Mouse (Mus musculus) v-Abl transformed pro-B cells (cell line): ENCODE results near the gene Rela.

Experiments used
- in situ Hi-C, 2 experiments: fragments of 400-800 bp; cut with MboI; formaldehyde crosslinking; loops; one replicate each; pipeline ENCODE4 v1.15.1; 2025; ENCODE audit not compliant: unreplicated experiment in 2 of 2

The Rela gene

DNA sequence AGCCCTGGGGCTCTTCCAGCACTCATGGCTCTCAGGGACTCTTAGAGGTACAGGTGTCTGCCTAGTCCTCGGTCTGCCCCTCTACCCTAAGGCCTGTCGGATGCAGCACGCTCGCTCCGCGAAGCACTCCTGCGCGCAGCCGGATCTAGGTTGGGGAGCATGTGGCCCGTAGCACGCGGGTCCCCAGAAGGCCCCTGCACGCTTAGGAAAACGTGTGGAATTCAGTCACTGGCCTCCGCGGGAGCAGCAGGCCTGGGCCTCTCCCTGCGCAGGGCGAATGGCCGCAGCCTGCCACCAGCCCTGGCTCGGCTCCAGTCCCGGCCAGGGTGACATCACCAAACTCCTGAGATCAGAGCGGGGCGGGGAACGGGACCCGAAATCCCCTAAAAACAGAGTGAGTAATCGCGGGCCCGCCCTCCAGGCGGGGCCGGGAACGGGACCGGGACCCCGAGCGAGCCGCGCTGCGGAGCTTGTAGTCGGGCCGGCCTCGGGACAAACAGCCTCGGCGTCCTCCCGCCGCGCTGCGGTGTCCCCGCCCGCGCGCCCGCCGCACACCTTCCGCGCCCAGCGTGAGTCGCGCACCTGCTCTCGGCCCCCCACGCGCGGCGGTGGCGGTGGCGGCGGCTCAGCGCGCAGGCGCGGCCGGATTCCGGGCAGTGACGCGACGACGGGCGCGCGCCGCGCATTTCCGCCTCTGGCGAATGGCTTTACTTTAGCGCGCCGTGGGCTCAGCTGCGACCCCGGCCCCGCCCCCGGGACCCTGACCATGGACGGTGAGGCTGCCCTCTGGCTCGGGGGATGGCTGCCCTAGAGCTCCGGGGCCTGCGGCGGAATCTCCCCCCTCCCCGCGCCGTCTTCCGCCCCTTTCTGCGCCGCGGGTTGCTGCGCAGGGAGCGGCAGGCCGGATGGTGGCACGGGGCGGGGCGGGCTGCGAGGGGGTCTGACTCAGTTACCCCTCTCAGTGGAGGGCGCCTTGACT, at the start of gene Rela:
Rela (plus strand) TSS at position 415 of the 979 bp plus-strand sequence.
- in situ Hi-C loops = no loop called here

DNA sequence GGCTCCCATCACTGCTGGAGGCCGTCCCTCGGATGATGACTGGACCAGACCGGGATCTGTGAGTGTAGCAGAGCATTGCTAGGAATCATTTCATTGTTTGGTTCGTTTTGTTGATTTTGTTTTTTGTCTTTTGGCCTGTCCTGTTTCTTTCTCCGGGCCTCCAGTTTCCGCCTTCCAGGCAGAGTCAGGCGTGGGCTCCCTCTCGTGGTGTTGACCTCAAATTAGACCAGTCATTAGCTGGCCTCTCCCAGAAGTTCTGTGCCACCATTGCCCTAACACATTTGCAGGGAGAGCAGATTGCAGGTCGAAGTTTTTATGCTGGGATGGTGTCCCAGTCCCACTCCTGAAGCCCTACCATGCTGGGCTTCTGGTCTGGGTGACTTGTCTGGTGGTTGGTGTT, 48.1 kb upstream of the Rela start:
- in situ Hi-C loops = no loop called here

DNA sequence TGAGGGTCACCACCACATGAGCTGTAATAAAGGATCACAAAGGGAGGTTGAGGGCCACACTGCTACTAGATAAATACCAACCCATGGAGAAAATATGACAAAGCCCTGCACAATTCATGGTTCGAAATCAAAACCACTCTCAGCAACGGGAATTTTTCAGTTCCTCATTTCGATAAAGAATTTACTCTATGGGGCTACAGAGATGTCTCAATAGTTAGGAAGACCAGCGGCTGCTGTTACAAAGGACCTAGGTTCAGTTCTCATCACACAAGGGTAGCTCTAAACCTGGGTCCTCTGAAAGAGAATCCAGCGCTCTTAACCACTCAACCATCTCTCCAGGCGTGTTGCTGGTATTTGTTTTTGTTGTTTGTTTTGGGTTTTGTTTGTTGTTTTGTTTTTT, 45.4 kb upstream of the Rela start:
- in situ Hi-C loops = no loop called here

DNA sequence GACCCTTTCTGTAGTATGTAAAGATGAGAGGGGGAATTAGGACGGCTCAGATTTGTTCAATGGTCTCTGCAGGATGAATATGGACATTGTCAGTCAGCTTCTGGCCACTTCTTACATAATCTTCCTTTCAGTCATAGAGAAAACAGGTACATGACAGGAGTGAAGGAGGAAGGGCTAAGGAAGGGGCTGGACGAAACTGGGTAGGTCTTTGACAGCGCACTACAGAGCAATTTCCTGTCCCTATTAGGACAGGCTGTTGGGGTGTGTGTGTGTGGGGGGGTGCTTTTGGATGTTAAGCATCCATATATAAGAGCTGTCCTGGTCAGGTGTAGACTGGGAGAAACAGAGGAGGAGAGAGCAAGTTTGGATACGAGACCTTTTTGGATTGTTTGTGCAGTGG, 38.1 kb upstream of the Rela start:
- in situ Hi-C loops = no loop called here

DNA sequence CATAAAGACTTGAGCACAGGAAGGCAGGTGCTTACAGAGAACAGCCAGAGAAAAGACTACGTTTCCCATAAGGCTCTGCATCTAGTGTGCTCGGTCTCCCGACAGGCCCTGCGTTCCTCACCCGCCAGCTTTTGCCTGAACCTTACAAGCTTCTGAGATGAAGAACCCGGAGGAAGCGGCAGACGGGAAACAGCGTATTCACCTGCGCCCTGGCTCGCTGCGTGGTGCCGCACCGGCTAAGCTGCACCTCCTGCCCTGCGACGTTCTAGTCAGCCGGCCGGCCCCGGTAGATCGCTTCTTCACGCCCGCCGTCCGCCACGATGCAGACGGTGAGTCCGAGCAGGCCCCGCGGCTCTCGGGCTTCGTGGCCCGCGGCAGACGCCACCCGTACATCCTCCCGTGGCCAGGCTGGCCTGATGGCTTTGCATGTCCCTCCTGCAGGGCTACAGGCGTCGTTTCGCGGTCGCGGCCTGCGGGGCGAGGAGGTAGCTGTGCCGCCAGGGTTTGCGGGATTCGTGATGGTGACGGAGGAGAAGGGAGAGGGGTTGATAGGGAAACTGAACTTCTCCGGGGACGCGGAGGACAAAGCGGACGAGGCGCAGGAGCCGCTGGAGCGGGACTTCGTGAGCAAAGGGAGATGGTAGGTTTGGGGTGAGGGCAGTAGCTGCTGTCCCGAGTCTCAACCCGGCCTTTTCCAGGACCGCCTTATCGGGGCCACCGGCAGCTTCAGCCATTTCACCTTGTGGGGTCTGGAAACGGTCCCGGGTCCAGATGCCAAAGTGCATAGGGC, 35.3 kb upstream of the Rela start, which contains the start of gene Rnaseh2c:
Rnaseh2c (plus strand) TSS at position 122 of the 790 bp plus-strand sequence.
- in situ Hi-C loops = no loop called here

DNA sequence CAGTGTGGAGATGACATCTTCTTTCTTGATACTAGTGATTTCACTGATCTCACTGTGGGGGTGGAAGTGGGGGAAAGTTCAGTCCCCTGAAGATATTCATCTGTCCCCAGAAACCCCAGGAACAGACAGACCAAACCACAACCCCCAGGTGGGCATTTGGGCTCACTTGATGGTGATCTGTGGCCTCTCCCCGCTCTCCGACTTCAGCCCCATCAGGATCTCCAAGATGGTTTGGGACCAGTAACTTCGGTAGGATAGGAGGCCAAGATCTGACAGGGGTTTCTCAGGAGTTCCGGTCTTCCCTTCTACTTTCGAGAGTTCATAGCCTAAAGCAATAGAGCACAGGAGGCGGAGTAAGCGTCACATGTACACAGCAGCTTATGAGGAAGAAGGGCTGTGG, 33.6 kb upstream of the Rela start:
- in situ Hi-C loops = no loop called here

DNA sequence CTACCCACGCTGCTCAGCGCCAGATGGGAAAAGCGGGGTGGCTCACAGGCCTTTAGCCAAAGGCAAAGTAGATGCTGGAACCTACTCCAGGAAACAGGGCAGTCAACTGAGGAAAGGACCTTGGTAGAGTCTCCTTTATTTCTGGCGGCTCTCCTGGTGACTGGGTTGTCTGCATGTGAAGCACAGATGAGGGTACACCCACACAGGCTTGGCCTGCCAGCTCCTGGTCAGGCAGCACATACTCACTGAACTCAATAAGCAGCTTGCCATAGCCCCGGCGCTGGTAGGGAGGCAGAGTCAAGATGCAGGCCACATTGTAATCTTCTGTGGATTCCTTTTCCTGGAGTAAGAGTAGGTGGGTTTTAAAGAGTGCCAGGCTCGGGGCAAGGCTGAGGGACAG, 32.2 kb upstream of the Rela start:
- in situ Hi-C loops = no loop called here

DNA sequence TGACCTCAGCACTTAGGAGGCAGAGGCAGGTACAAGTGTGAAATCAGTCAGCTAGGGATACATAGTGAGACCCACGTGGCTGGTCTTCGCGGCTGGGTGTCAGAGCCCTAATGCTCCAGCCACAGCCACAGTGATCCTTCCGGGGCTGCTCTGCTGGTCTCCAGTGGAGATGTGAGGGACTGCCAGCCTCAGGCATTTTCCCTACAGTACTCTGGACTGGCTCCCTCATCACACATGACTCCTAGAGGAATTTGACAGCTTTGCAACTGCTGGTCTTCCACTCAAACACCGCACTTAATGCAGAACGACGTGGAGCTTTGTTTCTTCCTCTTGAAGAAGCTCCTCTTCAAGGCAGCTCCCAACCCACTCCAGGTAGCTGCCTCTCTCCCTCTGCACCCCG, 31.1 kb upstream of the Rela start:
- in situ Hi-C loops = no loop called here

DNA sequence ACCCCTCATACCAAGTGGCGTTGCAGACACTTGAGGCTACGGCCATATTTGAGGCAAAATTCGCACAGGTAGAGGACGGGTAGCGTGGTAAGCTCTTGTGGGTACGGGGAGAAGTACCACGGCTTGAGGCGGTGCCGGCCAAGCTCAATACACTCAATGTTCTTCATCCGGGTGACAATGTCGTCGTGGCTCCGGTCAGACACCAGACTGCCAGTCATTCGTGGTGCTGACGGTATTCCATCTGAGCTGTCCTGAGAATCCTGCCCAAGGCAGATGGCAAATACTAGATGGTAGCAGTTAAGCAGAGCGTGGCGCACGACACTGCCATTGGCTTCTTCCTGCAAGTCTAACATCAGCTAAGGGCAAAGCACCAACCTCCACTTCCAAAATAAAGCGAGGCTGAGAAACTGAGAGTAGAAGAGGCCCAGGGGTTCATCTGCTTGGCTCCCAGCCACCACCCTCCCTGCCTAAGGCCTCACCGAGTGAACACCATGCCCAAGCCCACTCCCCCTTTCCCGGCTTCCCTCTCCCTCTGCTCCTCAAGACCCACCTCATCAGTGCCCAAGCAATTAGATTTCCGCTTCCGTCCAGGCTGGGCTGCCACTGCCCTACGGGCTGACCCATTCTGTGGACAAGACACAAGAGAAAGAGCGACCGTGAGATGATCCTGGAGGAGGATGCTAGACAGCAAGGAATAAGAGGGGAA, 29.4 kb upstream of the Rela start:
- in situ Hi-C loops = no loop called here

DNA sequence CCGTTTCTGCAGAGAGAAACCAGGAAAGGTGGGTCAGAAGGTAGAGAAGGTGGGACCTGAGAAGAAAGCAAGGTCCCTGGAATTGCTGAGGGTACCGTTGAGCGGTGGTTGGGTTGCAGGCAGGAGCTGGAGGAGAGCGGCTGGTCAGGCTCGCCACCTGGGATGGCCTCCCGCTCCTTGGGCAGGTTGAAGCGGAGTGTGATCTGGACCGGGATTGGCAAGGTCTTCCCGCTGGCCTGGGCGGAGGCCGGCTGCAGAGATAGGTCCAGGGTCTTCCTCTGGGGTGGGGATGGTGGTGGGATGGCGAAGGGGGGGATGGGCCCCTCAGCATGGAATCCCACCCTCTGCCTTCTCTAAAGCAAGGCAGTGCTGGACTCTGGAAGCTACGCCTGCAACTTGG, 28.6 kb upstream of the Rela start:
- in situ Hi-C loops = no loop called here

DNA sequence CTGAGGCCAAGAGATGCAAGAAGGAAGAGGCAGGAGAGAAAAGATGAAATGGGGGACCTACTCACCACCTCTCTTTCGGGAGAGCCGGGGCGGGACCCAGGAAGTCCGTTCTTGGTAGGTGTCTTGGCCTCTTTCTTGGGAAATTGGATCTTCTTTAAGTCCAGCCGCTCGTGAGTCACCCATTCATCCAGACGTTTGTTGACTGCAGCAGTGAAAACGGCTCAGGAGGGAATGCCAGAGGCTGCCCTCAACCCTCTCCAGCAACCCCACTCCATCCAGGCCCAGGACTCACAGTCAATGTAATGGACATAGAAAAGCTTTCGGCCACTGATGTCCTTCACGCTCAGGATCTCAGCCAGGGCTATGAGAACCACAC, 28.1 kb upstream of the Rela start:
- in situ Hi-C loops = no loop called here

DNA sequence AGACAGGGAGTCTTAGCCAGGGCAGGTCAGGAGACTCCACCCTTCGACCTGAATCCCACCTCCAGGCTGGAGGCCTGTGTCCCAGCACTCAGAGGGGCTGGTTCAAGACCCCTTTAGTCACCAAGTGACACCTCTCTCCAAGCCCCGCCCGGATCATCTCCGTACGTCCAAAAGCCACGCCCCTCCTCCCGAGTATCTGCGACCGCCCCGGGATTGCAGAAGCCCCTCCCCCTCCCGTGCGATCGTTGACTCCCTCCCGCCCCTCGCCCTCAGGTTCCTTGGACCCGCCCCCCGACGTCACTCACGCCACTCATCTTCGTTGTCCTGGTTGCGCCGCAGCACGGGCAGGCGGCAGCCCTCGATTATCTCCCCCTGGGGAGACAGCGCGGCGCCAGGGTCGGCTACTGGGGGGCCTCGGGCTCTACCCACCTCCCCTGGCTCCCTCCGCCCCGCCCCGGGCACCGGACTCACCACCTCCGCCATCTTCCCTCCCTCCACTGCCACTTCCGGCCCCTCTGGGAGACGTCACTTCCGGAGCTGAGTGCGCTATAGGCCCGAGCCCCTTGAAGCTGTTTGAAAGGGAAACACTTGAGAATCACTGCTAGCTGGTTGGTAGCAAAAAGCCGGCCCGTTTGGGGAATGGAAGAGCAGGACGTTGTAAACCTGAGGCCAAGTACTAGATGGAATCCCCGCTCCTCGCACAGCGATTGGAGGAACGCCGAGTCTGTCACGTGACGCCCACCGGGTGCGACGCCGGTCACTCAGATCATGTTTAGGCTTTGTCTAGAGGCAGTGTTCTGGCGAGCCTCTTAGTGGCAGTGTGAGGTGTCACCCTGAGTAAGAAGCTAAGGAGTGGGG, 27.5 kb upstream of the Rela start, which contains the start of gene Kat5:
Kat5 (minus strand) TSS at position 691 of the 858 bp plus-strand sequence.
- in situ Hi-C loops = no loop called here

DNA sequence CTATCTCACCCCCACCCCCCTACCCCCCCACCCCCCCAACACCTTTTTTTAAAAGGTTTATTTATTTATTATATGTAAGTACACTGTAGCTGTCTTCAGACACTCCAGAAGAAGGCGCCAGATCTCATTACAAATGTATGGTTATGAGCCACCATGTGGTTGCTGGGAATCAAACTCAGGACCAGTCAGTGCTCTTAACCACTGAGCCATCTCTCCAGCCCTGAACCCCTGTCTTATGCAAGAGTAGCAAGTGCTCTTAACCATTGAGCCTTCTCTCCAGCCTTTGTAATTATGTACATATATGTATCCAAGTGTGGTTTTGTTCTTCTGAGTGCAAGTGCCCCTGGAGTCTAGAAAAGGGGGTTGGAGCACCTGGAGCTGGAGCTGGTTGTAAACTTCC, 25.3 kb upstream of the Rela start:
- in situ Hi-C loops = no loop called here

DNA sequence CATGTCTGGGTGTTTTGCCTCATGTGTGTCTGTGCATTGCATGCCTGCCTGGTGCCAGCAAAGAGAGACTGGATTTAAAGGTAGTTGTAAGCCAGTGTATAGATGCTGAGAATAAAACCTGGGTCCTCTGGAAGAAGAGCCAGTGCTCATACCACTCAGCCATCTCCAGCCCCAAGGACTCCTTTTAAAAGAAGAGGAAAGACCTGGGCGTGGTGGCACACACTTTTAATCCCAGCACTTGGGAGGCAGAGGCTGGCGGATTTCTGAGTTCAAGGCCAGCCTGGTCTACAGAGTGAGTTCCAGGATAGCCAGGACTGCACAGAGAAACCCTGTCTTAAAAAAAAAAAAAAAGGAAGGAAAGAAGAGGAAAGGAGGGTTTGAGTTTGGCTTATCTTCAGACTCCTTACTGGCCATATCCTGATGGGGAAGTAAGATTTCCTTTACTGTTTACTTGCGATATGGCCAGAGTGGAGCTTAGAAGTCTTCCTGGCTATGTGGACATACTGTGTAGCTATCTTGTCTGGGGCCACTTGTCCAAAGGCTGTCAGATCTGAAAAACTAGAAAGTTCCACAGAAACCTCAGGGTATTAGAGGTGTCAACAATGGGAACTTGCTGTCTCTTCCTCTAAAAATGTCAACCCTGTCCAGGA, 24.4 kb upstream of the Rela start:
- in situ Hi-C loops = no loop called here

DNA sequence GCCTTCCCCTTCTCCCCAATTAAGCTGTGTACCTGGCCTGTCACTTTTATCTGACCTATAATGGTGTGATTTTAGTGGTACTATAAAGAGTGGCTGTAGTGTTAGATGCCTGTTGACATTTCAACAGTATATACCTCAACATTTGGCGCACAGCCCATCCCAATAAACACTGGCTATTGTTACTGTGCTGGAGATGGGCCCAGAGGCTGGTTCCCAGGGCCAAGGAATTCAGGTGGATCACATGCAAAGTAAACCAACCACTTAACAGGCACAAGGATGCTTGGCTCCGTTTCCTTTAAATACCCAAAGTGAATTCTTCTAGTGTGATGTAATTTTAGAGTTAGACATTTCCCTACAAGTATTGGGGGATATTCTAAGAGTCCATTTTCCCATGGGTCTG, 22.3 kb upstream of the Rela start:
- in situ Hi-C loops = no loop called here

DNA sequence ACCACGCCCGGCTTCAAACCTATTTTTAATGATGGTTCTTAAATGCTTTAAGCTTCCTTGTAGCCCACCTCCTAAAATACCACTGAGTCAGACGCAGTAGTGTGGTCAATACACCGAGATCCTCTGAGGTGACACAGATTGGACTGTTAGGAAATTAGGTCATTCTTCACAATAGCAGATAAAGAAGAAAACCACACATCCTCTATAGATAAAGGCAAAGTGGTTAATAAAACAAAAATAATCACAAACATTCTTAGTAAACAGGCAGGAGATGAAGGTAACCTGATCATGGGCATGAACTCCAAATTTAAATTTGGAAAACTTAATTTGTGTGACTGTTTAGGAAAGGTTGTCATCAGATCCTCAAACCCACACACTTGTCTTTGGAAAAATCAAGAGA, 17.3 kb upstream of the Rela start:
- in situ Hi-C loops = no loop called here

DNA sequence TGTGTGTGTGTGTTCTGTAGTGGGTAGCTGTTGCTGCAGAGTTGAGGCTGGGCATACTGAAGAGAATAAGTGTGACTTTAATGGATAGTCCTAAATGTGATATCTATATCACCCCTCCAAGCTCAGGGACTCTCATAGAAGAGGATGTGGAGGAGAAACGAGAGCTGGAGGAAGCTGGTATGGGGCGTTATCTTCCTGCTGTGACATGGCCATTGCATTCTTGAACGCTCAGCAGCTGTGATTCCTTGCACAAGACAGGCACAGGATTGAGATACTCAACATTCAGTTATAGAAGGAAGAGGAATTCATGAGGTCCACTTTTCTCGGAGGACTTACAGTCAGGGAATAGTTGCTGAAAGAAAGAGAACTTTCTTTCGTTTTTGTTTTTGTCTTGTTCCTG, 15.4 kb upstream of the Rela start:
- in situ Hi-C loops = no loop called here

DNA sequence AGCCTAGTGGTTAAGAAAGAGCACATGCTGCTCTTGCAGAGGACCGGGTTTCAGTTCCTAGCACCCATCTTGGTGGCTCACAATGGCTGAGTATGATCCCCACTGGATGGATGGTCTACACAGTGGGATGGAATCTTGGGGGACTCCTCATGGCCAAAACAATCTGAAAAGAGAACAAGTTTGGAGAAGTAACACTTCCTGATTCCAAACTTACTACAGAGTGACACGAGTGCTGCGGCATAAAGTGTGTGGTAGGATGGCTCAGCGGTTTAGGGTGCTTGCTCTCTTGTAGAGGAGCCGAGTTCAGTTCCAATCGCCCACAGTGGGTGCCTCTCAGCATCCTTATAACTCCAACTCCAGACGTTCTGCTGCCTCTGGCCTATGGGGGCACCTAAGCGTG, 12.0 kb upstream of the Rela start:
- in situ Hi-C loops = no loop called here

DNA sequence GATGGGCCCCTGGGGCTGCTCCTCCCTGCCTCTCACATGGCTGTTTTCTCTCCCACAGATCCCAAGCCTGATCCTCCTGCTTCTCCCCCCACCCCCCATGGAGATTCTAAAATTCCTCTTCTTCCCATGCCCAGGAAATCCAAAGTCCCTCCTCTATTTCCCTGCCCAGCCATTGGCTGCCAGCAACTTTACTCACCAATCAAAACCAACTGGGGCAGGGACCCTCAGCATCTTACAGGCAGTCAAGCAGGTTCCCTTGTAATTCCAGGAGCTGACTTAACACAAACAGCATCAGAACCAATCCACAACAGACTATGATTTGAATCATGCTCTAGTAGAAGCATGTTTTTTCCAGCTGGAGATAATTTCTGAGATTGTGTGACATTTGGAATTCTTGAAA, 7.4 kb upstream of the Rela start:
- in situ Hi-C loops = no loop called here

DNA sequence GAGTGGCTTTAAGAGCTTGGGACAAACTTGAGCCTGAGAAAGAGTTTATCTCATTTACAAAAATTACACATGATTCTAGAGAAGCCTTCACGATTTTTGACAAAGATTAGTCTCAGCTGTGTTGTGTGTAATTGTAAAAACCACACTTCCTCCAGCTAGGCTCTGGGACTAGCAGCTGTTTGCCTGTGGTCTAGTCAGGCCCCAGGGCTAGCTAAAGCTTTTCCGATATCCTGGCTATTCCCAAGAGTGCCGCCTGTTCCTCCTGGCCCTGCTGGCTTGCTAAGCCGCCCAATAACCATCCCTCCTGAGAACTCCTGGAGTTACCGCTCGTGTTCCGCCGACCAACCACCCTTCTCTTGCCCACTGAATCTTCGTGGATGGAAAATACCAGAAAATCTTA, 5.2 kb upstream of the Rela start:
- in situ Hi-C loops = no loop called here
